Mouse (Mus musculus) B cell, adult 67 days (primary cell): ENCODE data around the gene AF067063. TPM values are rescaled to one million over a fixed set of nuclear protein-coding genes. Genes with fewer than 3 reads are reported as not detected.

Experiments used
- total RNA-seq, 2 experiments: library from RNA; stranded (reverse); gene quantifications; 4 replicates each; pipeline ENCODE4 v1.2.4; 2023

The AF067063 gene
- total RNA-seq: not detected

DNA sequence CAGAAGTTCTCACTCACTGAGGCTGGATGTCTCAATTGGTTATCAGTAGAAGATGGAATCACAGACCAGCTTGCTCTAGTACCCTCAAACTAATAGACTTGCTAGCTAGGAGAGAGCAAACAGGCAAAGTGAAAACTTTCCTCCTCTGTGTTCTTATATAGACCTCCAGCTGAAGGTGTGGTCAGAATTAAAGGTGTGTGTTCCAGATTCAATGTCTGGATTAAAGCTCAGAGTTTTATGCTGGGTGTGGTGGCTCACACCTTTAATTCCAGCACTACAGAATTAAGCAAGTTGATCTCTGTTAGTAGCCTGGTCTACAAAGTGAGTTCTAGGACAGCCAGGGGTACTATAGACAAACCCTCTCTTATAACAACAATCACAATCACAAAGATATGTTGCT, at the start of gene AF067063:
AF067063 (minus strand) TSS at position 101 of the 400 bp plus-strand sequence.

DNA sequence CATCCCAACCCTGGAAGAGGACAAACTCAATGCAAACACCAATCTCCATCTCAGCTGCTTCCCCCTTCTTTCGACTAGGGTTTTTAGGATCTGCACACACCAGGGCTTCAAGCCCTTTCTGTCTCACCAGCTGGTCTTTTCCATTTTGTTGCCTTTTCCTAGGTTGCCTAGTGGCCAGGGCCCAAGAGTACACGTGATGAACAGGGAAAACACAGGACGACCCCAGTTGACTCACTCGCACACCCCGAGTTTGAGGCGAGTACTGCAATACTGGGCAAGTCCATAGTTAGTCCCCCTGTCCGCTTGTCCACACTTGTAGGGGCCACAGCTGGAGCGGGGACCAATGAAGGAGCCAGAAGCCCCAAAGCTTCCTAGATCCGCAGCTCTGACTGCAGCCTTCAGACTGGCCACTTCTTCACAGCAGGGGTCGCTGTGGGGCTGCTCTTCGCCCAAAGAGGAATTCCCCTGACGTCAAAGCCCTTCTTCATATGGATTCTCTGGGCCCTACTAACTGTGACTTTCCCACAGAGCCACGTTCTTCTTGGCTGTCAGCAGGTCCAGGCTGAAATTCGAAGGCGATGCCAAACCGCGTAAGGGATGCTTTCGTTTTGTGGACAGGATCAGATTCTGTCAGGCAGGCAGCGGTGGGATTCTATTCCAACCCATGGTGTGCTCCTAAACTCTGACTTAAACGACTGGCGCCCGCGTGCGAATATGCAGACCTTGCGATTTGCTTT, 5.5 kb upstream of the AF067063 start, which contains the start of gene D13Ertd608e:
D13Ertd608e (plus strand) TSS at position 687 of the 737 bp plus-strand sequence.

DNA sequence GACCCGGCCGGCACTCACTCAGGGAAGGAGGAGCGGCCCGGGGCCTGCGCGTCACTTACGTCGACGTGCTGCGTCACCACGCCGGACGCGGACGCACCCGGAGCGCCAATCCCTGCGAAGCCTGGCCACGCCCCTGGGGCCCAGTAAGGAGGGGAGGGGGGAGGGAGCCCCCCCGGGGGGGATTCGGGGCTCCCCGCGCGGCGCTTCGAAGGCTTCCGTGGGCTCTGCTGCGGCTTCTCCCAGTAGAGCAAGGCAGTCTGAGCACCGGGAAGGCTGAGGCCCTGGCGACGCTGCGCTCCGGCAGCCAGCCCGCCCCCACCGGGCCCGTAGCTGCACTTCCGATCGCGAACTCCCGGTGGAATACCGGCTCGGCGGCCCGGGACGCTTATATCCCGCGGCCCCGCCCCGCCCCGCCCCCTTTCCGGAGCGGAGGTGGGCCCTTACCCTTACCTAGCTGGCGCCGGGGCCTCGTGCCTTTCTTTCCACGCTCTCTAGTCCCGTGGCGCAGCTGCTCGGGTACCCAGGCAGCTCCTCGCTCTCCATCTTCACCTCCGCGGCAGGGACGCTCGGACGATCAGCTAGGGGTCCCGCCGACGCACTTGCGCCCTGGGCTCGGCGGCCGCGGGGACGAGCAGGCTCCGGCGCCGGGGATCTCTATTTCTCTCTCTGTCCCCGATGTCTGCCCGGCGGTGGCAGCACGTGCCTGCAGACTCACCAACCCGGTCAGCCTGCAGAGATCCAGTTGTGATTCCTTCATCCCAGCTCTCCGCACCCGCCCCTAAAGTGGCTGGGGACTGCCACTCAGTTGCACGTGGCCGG, 39.0 kb downstream of the AF067063 start, which contains the start of gene Zfp131:
Zfp131 (minus strand) TSS at position 129 of the 819 bp plus-strand sequence.

Other genes starting within 250 kb of the AF067063 start
- gene Ccl28, start 206.4 kb downstream of the AF067063 start, total RNA-seq: 10 to 100 TPM in 1 of 2 experiments, not detected in 1; 15.7 TPM
- gene Hmgcs1, start 139.8 kb downstream of the AF067063 start, total RNA-seq: 10 to 100 TPM; 26.2 to 27.4 TPM
- under 1 TPM in 1 of 2 experiments, not detected in 1; 0.20 TPM for gene Nim1k, start 74.3 kb downstream of the AF067063 start, total RNA-seq
- gene Zfp131, start 39.3 kb downstream of the AF067063 start, total RNA-seq: 10 to 100 TPM; 72.1 to 85.0 TPM
- not detected for gene D13Ertd608e, start 5.8 kb upstream of the AF067063 start, total RNA-seq
- gene Tcstv1, start 64.6 kb upstream of the AF067063 start, total RNA-seq: not detected
- not detected for gene Gm21761, start 99.1 kb upstream of the AF067063 start, total RNA-seq
- not detected for gene B020031M17Rik, start 120.6 kb upstream of the AF067063 start, total RNA-seq
- not detected for gene Gm36079, start 196.8 kb upstream of the AF067063 start, total RNA-seq
- under 1 TPM in 1 of 2 experiments, not detected in 1; 0.26 TPM for gene Gm21188, start 222.0 kb upstream of the AF067063 start, total RNA-seq